Mouse (Mus musculus) spleen, adult 2 months (tissue): ENCODE results near the gene Ccdc80. TPM values are rescaled to one million over a fixed set of nuclear protein-coding genes. Genes with fewer than 3 reads are reported as not detected.

ENCODE experiments used
- DNase-seq, 2 experiments: peaks; one replicate each; pipeline versions ENCODE4 v3.0.0 to v3.0.0-alpha.2; 2012 to 2021; ENCODE audit warnings: low spot score in 2 of 2, low read depth in 1 of 2
- H3K27ac ChIP-seq: fragments of 200-500 bp; 2 replicates; pipeline ENCODE4 v1.5.1; 2012; ENCODE audit warnings: low read length, inconsistent platforms; ENCODE audit not compliant: insufficient read depth
- H3K27me3 ChIP-seq: fragments of 200-500 bp; 2 replicates; pipeline ENCODE4 v1.6.1; 2012; ENCODE audit warnings: mild to moderate bottlenecking, moderate library complexity, low read length, inconsistent platforms; ENCODE audit not compliant: control insufficient read depth, insufficient read depth
- H3K36me3 ChIP-seq: fragments of 200-500 bp; 2 replicates; pipeline ENCODE4 v1.6.1; 2012; ENCODE audit warnings: mild to moderate bottlenecking, low read length, inconsistent platforms; ENCODE audit not compliant: control insufficient read depth, insufficient read depth
- H3K4me1 ChIP-seq: fragments of 200-500 bp; 2 replicates; pipeline ENCODE4 v1.6.1; 2011; ENCODE audit warnings: inconsistent platforms; ENCODE audit not compliant: control insufficient read depth, insufficient read depth, insufficient read length
- H3K4me3 ChIP-seq: fragments of 200-500 bp; 2 replicates; pipeline ENCODE4 v1.5.1; 2011; ENCODE audit warnings: mild to moderate bottlenecking, inconsistent platforms; ENCODE audit not compliant: insufficient read depth, insufficient read length; ENCODE audit errors: extremely low read depth
- CTCF ChIP-seq: fragments of 200-500 bp; IDR thresholded peaks from 2 replicates; pipeline ENCODE4 v1.5.1; 2011; ENCODE audit warnings: mild to moderate bottlenecking, inconsistent platforms; ENCODE audit not compliant: insufficient read depth, insufficient read length, insufficient replicate concordance; ENCODE audit errors: extremely low read depth
- POLR2A ChIP-seq: fragments of 200-500 bp; IDR thresholded peaks from 2 replicates; pipeline ENCODE4 v1.6.1; 2011; ENCODE audit warnings: low read depth, low read length, inconsistent platforms
- WGBS: fragments of 180-500 bp; shearing (Covaris S2); methylation state at CpG from one replicate; pipeline ENCODE4 v1.1.7; 2018; 5-methylcytosine and 5-hydroxymethylcytosine counted together
- polyA plus RNA-seq: library from polyadenylated mRNA; depleted of rRNA; stranded (reverse); fragments of >200 nt; gene quantifications from 2 replicates; pipeline ENCODE4 v1.2.3, GENCODE M21; 2012; rRNA removed

The Ccdc80 gene
- polyA plus RNA-seq, 1 experiment: 10.5 TPM

- DNase-seq: no peak
- no peak overlapping the region for H3K27ac ChIP-seq
- H3K4me3 ChIP-seq: no peak overlapping the region
- no peaks in the 10 kb centered on the region for H3K27me3 ChIP-seq
- TF ChIP-seq CTCF (no peak), POLR2A (no peak)
- H3K36me3 ChIP-seq: peaks cover 10% of the 10 kb centered on the region
- H3K4me1 ChIP-seq: no peaks in the 10 kb centered on the region
- 78% methylated on average over 3 of the region's 3 CpGs for WGBS
These were observed 61.6 kb downstream of the Ccdc80 start for GRCm38 (mm10) chr16:45154741-45155250.

DNA sequence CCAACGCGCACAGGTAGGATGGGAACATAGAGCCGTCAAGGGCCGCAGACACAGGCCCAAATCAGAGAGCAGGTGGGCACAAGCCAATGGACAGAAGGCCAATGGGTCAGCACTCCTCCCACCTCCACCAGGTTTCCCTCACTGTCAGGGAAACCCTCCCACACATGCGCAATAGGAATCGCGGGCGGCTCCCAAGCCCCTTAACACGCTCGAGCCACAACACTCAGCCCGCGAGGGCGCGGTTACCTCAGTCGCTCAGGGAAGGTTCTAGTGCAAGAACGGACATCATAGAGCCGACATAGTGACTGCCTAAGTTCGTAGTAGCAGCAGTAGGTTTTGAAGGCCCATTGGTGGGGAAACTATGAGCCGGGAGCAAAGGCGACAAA lies 64.9 kb downstream of the Ccdc80 start:
- Histone ChIP-seq H3K4me1 (peaks cover 2% of the 10 kb centered on the region; the same call in 1 of the 2 replicates), H3K27me3 (no peaks in the 10 kb centered on the region), H3K4me3 (peak overlapping the region; percentile 87), H3K36me3 (peaks cover 2% of the 10 kb centered on the region; the same call in 1 of the 2 replicates), H3K27ac (peak overlapping the region; percentile 78)
- WGBS: 1% methylated on average over 20 of the region's 20 CpGs
- no peak for TF ChIP-seq POLR2A
- no peak for TF ChIP-seq CTCF
- peak in 1 of 2 experiments; percentile 59 for DNase-seq

- Histone ChIP-seq H3K4me1 (peaks cover 2% of the 10 kb centered on the region; the same call in 1 of the 2 replicates), H3K4me3 (peak within 1 kb of the TSS; percentile 87), H3K36me3 (peaks cover 3% of the 10 kb centered on the region; the same call in 1 of the 2 replicates), H3K27me3 (no peaks in the 10 kb centered on the region), H3K27ac (peak within 1 kb of the TSS; percentile 78)
- WGBS: 1% methylated on average over 63 of the region's 64 CpGs
- TF ChIP-seq POLR2A (peak; percentile 25), CTCF (no peak)
- DNase-seq: peak; percentile 95 to 96
These were observed 65.6 kb downstream of the Ccdc80 start, which contains the start of the genes Slc35a5 and Atg3 for GRCm38 (mm10) chr16:45158522-45159388. TSS of gene Slc35a5 (minus strand) at chr16:45158706. TSS of gene Atg3 (plus strand) at chr16:45158785.

GRCm38 (mm10) chr16:45159389-45159716 lies 66.2 kb downstream of the Ccdc80 start:
- Histone ChIP-seq H3K36me3 (peaks cover 3% of the 10 kb centered on the region; the same call in 1 of the 2 replicates), H3K27me3 (no peaks in the 10 kb centered on the region), H3K4me1 (peaks cover 2% of the 10 kb centered on the region; the same call in 1 of the 2 replicates), H3K4me3 (peak overlapping the region; percentile 87), H3K27ac (peak overlapping the region; percentile 70)
- DNase-seq: no peak
- under 1% methylated on average over 11 of the region's 11 CpGs for WGBS
- TF ChIP-seq POLR2A (no peak), CTCF (no peak)

Other genes with a start within 250 kb of the Ccdc80 start
- 0.04 and 0.05 TPM in 2 replicates for gene Cd200r2, start 226.3 kb upstream of the Ccdc80 start, polyA plus RNA-seq
- 0.12 and 0.19 TPM in 2 replicates for gene Cd200r3, start 149.7 kb upstream of the Ccdc80 start, polyA plus RNA-seq
- gene Slc35a5, start 65.3 kb downstream of the Ccdc80 start, polyA plus RNA-seq: 6.8 and 8.3 TPM in 2 replicates
- 13.8 and 21.4 TPM in 2 replicates for gene Atg3, start 65.4 kb downstream of the Ccdc80 start, polyA plus RNA-seq
- 25.0 and 26.3 TPM in 2 replicates for gene Btla, start 130.9 kb downstream of the Ccdc80 start, polyA plus RNA-seq